Mouse (Mus musculus) kidney, embryonic 14.5 days (tissue): ENCODE measurements around the gene Irx4. TPM values are rescaled to one million over a fixed set of nuclear protein-coding genes. Genes with fewer than 3 reads are reported as not detected.

ENCODE experiments used
- ATAC-seq: fragments of 200-750 bp; cut with Nextera tagmentation; 2 replicates; pipeline ENCODE4 v1.8.0; 2017; ENCODE audit warnings: moderate number of reproducible peaks, mild to moderate bottlenecking, moderate TSS enrichment, moderate library complexity; ENCODE audit not compliant: low FRiP score, low TSS enrichment
- H3K27ac ChIP-seq: fragments of 300-500 bp; sonication (generic); 2 replicates; pipeline ENCODE4 v1.5.1; 2014; ENCODE audit warnings: low read depth, mild to moderate bottlenecking, low read length, moderate library complexity, mixed read lengths
- H3K27me3 ChIP-seq: fragments of 300-500 bp; sonication (generic); 2 replicates; pipeline ENCODE4 v1.6.1; 2014; ENCODE audit warnings: mild to moderate bottlenecking, low read length; ENCODE audit not compliant: control insufficient read depth, insufficient read depth
- H3K36me3 ChIP-seq: fragments of 300-500 bp; sonication (generic); 2 replicates; pipeline ENCODE4 v1.6.1; 2014; ENCODE audit warnings: low read length, mixed read lengths; ENCODE audit not compliant: control insufficient read depth, insufficient read depth
- H3K4me1 ChIP-seq: fragments of 300-500 bp; sonication (generic); 2 replicates; pipeline ENCODE4 v1.6.1; 2014; ENCODE audit warnings: low read length, mixed read lengths; ENCODE audit not compliant: control insufficient read depth, insufficient read depth
- H3K4me2 ChIP-seq: fragments of 300-500 bp; sonication (generic); replicated peaks from 2 replicates; pipeline ENCODE4 v1.6.1; 2014; ENCODE audit warnings: low read depth, mild to moderate bottlenecking, low read length
- H3K4me3 ChIP-seq: fragments of 300-500 bp; sonication (generic); 2 replicates; pipeline ENCODE4 v1.5.1; 2014; ENCODE audit warnings: mild to moderate bottlenecking, low read length
- H3K9ac ChIP-seq: fragments of 300-500 bp; sonication (generic); 2 replicates; pipeline ENCODE4 v1.6.1; 2014; ENCODE audit warnings: low read depth, mild to moderate bottlenecking, low read length, moderate library complexity
- H3K9me3 ChIP-seq: fragments of 300-500 bp; sonication (generic); 2 replicates; pipeline ENCODE4 v1.6.1; 2016; ENCODE audit warnings: low read length; ENCODE audit not compliant: control insufficient read depth
- WGBS: fragments of 180-500 bp; shearing (Covaris S2); extraction: QIAGEN DNeasy Blood & Tissue Kit; methylation state at CpG from one replicate; pipeline ENCODE4 v1.1.7; 2014; 5-methylcytosine and 5-hydroxymethylcytosine counted together
- polyA plus RNA-seq: library from polyadenylated mRNA; unstranded; fragments of >200 nt; fragmentation: Nextera tagmentation; extraction: Ambion mirVana; gene quantifications from 2 replicates; pipeline ENCODE4 v1.2.1, GENCODE M21; 2014

Gene Irx4
- polyA plus RNA-seq, 1 experiment from 2014 or later = 0.49 TPM

- Histone ChIP-seq H3K4me3 (no peak overlapping the region), H3K9me3 (no peaks in the 10 kb centered on the region), H3K4me2 (no peak overlapping the region), H3K27me3 (peaks cover 100% of the 10 kb centered on the region), H3K27ac (no peak overlapping the region), H3K4me1 (peaks cover 15% of the 10 kb centered on the region), H3K36me3 (no peaks in the 10 kb centered on the region), H3K9ac (no peak overlapping the region)
- ATAC-seq = no peak
- WGBS = 3% methylated on average over 10 of the region's 10 CpGs
Measured at GRCm38 (mm10) chr13:73267551-73267950, 7.3 kb downstream of the Irx4 start.

GRCm38 (mm10) chr13:73268702-73269101 lies 8.4 kb downstream of the Irx4 start:
- Histone ChIP-seq H3K36me3 (no peaks in the 10 kb centered on the region), H3K9ac (no peak overlapping the region), H3K27me3 (peaks cover 100% of the 10 kb centered on the region), H3K4me2 (no peak overlapping the region), H3K27ac (no peak overlapping the region), H3K4me1 (peaks cover 5% of the 10 kb centered on the region), H3K4me3 (0 out of 2 replicates have a peak overlapping the region, but pooled peaks have one; percentile 6), H3K9me3 (no peaks in the 10 kb centered on the region)
- WGBS = under 1% methylated on average over 20 of the region's 20 CpGs
- ATAC-seq = no peak

- no peak overlapping the region for H3K4me3 ChIP-seq
- peaks cover 5% of the 10 kb centered on the region for H3K4me1 ChIP-seq
- peaks cover 100% of the 10 kb centered on the region for H3K27me3 ChIP-seq
- no peak for ATAC-seq
- H3K4me2 ChIP-seq = no peak overlapping the region
- no peak overlapping the region for H3K27ac ChIP-seq
- no peaks in the 10 kb centered on the region for H3K9me3 ChIP-seq
- no peaks in the 10 kb centered on the region for H3K36me3 ChIP-seq
- no peak overlapping the region for H3K9ac ChIP-seq
- WGBS = 7% methylated on average over 15 of the region's 15 CpGs
Measured at GRCm38 (mm10) chr13:73269251-73269650, 9.0 kb downstream of the Irx4 start.

GRCm38 (mm10) chr13:73269891-73270290 lies 9.6 kb downstream of the Irx4 start:
- Histone ChIP-seq H3K27ac (no peak overlapping the region), H3K4me3 (no peak overlapping the region), H3K36me3 (no peaks in the 10 kb centered on the region), H3K4me1 (peaks cover 5% of the 10 kb centered on the region), H3K9ac (no peak overlapping the region), H3K4me2 (no peak overlapping the region), H3K27me3 (peaks cover 98% of the 10 kb centered on the region), H3K9me3 (no peaks in the 10 kb centered on the region)
- 8% methylated on average over 3 of the region's 3 CpGs for WGBS
- ATAC-seq = no peak

- ATAC-seq = no peak
- WGBS = 6% methylated on average over 22 of the region's 22 CpGs
- Histone ChIP-seq H3K27ac (no peak overlapping the region), H3K4me2 (no peak overlapping the region), H3K9me3 (no peaks in the 10 kb centered on the region), H3K36me3 (no peaks in the 10 kb centered on the region), H3K4me3 (peak overlapping the region; percentile 27; the same call in 1 of the 2 replicates), H3K9ac (no peak overlapping the region), H3K4me1 (peaks cover 5% of the 10 kb centered on the region), H3K27me3 (peaks cover 92% of the 10 kb centered on the region)
Measured at GRCm38 (mm10) chr13:73270451-73271081, 10.3 kb downstream of the Irx4 start.

GRCm38 (mm10) chr13:73271336-73272242 lies 11.3 kb downstream of the Irx4 start:
- Histone ChIP-seq H3K4me1 (peaks cover 5% of the 10 kb centered on the region), H3K4me3 (peak overlapping the region; percentile 27), H3K27ac (no peak overlapping the region), H3K27me3 (peaks cover 87% of the 10 kb centered on the region), H3K9me3 (no peaks in the 10 kb centered on the region), H3K36me3 (no peaks in the 10 kb centered on the region), H3K9ac (no peak overlapping the region), H3K4me2 (peak overlapping the region; percentile 41)
- under 1% methylated on average over 53 of the region's 53 CpGs for WGBS
- ATAC-seq = peak; percentile 55; the same call in 1 of the 2 replicates

- no peak for ATAC-seq
- H3K27me3 ChIP-seq = peaks cover 76% of the 10 kb centered on the region
- no peak overlapping the region for H3K27ac ChIP-seq
- no peaks in the 10 kb centered on the region for H3K9me3 ChIP-seq
- H3K4me1 ChIP-seq = peaks cover 5% of the 10 kb centered on the region
- no peak overlapping the region for H3K4me2 ChIP-seq
- no peak overlapping the region for H3K9ac ChIP-seq
- H3K4me3 ChIP-seq = no peak overlapping the region
- no peaks in the 10 kb centered on the region for H3K36me3 ChIP-seq
Measured at GRCm38 (mm10) chr13:73272794-73273282, 12.6 kb downstream of the Irx4 start.

- WGBS = 50% methylated on average over 1 of the region's 1 CpGs
- H3K4me3 ChIP-seq = no peak overlapping the region
- no peaks in the 10 kb centered on the region for H3K9me3 ChIP-seq
- H3K27me3 ChIP-seq = peaks cover 69% of the 10 kb centered on the region
- no peak overlapping the region for H3K9ac ChIP-seq
- H3K36me3 ChIP-seq = no peaks in the 10 kb centered on the region
- H3K27ac ChIP-seq = no peak overlapping the region
- no peak for ATAC-seq
- H3K4me1 ChIP-seq = peaks cover 5% of the 10 kb centered on the region
- no peak overlapping the region for H3K4me2 ChIP-seq
Measured at GRCm38 (mm10) chr13:73273536-73273935, 13.3 kb downstream of the Irx4 start.

GRCm38 (mm10) chr13:73277361-73277760 lies 17.1 kb downstream of the Irx4 start:
- H3K4me2 ChIP-seq = no peak overlapping the region
- WGBS = 86% methylated on average over 6 of the region's 6 CpGs
- H3K36me3 ChIP-seq = no peaks in the 10 kb centered on the region
- ATAC-seq = no peak
- no peak overlapping the region for H3K4me3 ChIP-seq
- no peak overlapping the region for H3K9ac ChIP-seq
- no peak overlapping the region for H3K27ac ChIP-seq
- no peaks in the 10 kb centered on the region for H3K9me3 ChIP-seq
- no peaks in the 10 kb centered on the region for H3K4me1 ChIP-seq
- peaks cover 30% of the 10 kb centered on the region for H3K27me3 ChIP-seq
